ENCODE assay signal across 10 mouse cellular contexts in the genomic region with DNA sequence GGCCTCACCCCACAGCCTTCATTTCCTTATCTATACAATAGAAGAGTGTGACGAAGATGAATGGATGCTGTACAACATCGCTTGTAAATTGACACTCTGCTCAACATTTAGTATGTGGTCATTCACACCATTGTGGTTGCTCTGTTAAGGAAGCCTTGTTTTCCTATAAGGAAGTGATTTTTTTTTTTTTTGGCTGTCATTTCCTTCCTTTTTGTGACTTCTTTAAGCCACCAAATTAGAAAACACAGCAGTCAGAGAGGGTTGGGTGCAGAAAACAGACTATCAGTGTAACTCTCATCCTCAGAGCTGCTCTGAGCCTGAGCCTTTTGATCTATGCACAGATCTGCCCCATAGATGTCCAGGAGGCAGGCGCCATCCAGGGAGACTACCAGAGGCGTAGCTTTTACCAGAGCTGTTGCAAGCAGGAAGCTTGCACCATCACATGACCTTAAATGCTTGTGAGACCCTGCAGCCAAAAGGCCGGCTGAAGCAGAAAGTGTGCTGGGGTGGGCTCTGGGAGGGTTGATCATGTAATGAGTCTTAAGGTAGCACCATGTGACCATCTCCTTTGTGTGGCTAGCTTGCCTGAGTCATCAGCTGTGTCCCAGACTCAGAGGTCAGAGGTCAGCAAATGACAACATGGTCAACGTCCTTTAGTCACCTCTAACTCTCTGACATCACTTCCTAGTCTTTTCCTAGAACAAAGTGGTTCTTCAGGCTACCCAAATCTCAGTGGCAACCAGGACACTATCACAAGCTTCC. TPM values are rescaled to one million over a fixed set of nuclear protein-coding genes. Genes with fewer than 3 reads are reported as not detected.
A peak's percentile ranks its signal among the peaks of the same experiment; 100 is the strongest.
DNase-seq lines count a peak whose midpoint lies in the region; ATAC-seq and TF ChIP-seq lines count a peak whose summit lies in the region.
"Had no signal": no experiment of that assay in that cellular context is flagged by ENCODE, and none has a peak within 500 bp of the region (broad histone marks: within the 10 kb centered on the region; RNA-seq: fewer than 3 reads in every experiment).

No protein-coding gene starts in this region.

- no peak for DNase-seq in kidney, postnatal 14 days
- peak; percentile 30 for DNase-seq in CD4-positive, CD25-positive, alpha-beta regulatory T cell, adult 2 months (ENCODE audit: low read depth, low spot score)
- no peak for DNase-seq in retina, embryonic 14.5 days (ENCODE audit: low spot score)
- no peak for DNase-seq in midbrain, postnatal 0 days (ENCODE audit: low spot score)
- DNase-seq: thymus, postnatal 4 days had no signal

- no peak overlapping the region for H3K4me3 ChIP-seq in kidney, embryonic 14.5 days (ENCODE audit: low read length)
- 0 out of 2 replicates have a peak overlapping the region, but pooled peaks have one; percentile 6 for H3K4me3 ChIP-seq in brown adipose tissue, adult 24 weeks (ENCODE audit: insufficient read depth, low read depth, low read length)
- no peak overlapping the region for H3K4me3 ChIP-seq in macrophage (ENCODE audit: inconsistent target)
- H3K4me3 ChIP-seq in midbrain, postnatal 0 days (ENCODE audit: low read depth, low read length), result no peak overlapping the region
- H3K4me3 ChIP-seq: erythroblast, embryonic 14.5 days; limb, embryonic 13.5 days had no signal

- peak overlapping the region; percentile 70; the same call in 1 of the 2 replicates for H3K27ac ChIP-seq in kidney, embryonic 14.5 days (ENCODE audit: low read depth, low read length)
- peak overlapping the region; percentile 84 for H3K27ac ChIP-seq in brown adipose tissue, adult 24 weeks (replicated peaks; ENCODE audit: low read depth, low read length)
- peak overlapping the region; percentile 96 for H3K27ac ChIP-seq in macrophage
- H3K27ac ChIP-seq in midbrain, postnatal 0 days (ENCODE audit: low read depth, low read length), result no peak overlapping the region
- H3K27ac ChIP-seq: limb, embryonic 13.5 days had no signal

- peaks cover 55% of the 10 kb centered on the region for H3K79me2 ChIP-seq in macrophage (ENCODE audit: inconsistent target)

- no peaks in the 10 kb centered on the region for H3K4me1 ChIP-seq in kidney, embryonic 14.5 days (ENCODE audit: control insufficient read depth, insufficient read depth, low read length)
- H3K4me1 ChIP-seq in brown adipose tissue, adult 24 weeks (ENCODE audit: control insufficient read depth, insufficient read depth, insufficient read length, low read length), result peaks cover 26% of the 10 kb centered on the region
- H3K4me1 ChIP-seq in midbrain, postnatal 0 days (ENCODE audit: insufficient read depth, low read length), result no peaks in the 10 kb centered on the region

- H3K9me3 ChIP-seq in kidney, embryonic 14.5 days (ENCODE audit: control insufficient read depth, low read length), result no peaks in the 10 kb centered on the region
- H3K9me3 ChIP-seq in midbrain, postnatal 0 days (ENCODE audit: low read length), result no peaks in the 10 kb centered on the region
- H3K9me3 ChIP-seq: limb, embryonic 13.5 days had no signal

- H3K9ac ChIP-seq in kidney, embryonic 14.5 days (ENCODE audit: low read depth, low read length), result no peak overlapping the region
- no peak overlapping the region for H3K9ac ChIP-seq in midbrain, postnatal 0 days (replicated peaks; ENCODE audit: low read length, poor library complexity, severe bottlenecking)
- H3K9ac ChIP-seq: limb, embryonic 13.5 days had no signal

- no peak for TF ChIP-seq CTCF in midbrain, postnatal 0 days (IDR thresholded peaks at IDR 0.05)

- no peaks in the 10 kb centered on the region for H3K27me3 ChIP-seq in kidney, embryonic 14.5 days (ENCODE audit: control insufficient read depth, insufficient read depth, low read length)
- H3K27me3 ChIP-seq in midbrain, postnatal 0 days (ENCODE audit: insufficient read depth, low read length), result peaks cover 4% of the 10 kb centered on the region; the same call in 1 of the 2 replicates
- H3K27me3 ChIP-seq: limb, embryonic 13.5 days had no signal

- ATAC-seq in kidney, embryonic 14.5 days (ENCODE audit: low FRiP score, low TSS enrichment), result no peak
- ATAC-seq in midbrain, postnatal 0 days (ENCODE audit: low FRiP score), result no peak

- H3K4me2 ChIP-seq in kidney, embryonic 14.5 days (replicated peaks; ENCODE audit: low read depth, low read length), result no peak overlapping the region
- no peak overlapping the region for H3K4me2 ChIP-seq in midbrain, postnatal 0 days (ENCODE audit: low read depth, low read length, poor library complexity, severe bottlenecking)
- H3K4me2 ChIP-seq: limb, embryonic 13.5 days had no signal

- WGBS in kidney, embryonic 14.5 days, result 44% methylated on average over 6 of the region's 6 CpGs
- 0% methylated on average over 6 of the region's 6 CpGs for WGBS in macrophage (ENCODE audit: missing documents)
- 72% methylated on average over 6 of the region's 6 CpGs for WGBS in midbrain, postnatal 0 days

- H3K36me3 ChIP-seq in kidney, embryonic 14.5 days (ENCODE audit: control insufficient read depth, insufficient read depth, low read length), result no peaks in the 10 kb centered on the region
- H3K36me3 ChIP-seq in macrophage (ENCODE audit: inconsistent target), result no peaks in the 10 kb centered on the region
- no peaks in the 10 kb centered on the region for H3K36me3 ChIP-seq in midbrain, postnatal 0 days (ENCODE audit: insufficient read depth, low read length)
- H3K36me3 ChIP-seq: limb, embryonic 13.5 days had no signal

RNA-seq across cellular contexts. Expression of gene Zcchc2, which starts 9.2 kb away (rescaled TPM):
- 3.3 and 5.0 TPM in 2 replicates for polyA plus RNA-seq in kidney, embryonic 14.5 days (2014; fragmentation: Nextera tagmentation; extraction: Ambion mirVana)
- polyA plus RNA-seq in brown adipose tissue, adult 24 weeks (2012; ENCODE audit: insufficient read depth, insufficient read length, missing spikeins), result 10.2 and 12.1 TPM in 2 replicates
- total RNA-seq in macrophage (2018; cell fraction: chromatin; rRNA removed), result 100 to 1,000 TPM in 9 of 26 experiments, 10 to 100 TPM in 17; 27.4 to 263 (median 93.3) TPM
- 10 to 100 TPM; 21.1 to 83.6 (median 33.9) TPM for total RNA-seq in macrophage (2018; cell fraction: cytosol; rRNA removed)
- 100 to 1,000 TPM in 5 of 26 experiments, 10 to 100 TPM in 21; 25.7 to 238 (median 78.2) TPM for total RNA-seq in macrophage (2018; cell fraction: nucleus; rRNA removed)
- polyA plus RNA-seq in macrophage (2018), result 21.2 to 22.6 TPM (median 22.2 TPM) in 3 replicates
- 15.0 and 18.9 TPM in 2 replicates for total RNA-seq in midbrain, postnatal 0 days (2014; rRNA removed)
- polyA plus RNA-seq in midbrain, postnatal 0 days (2015; fragmentation: Nextera tagmentation; extraction: Ambion mirVana), result 2.3 and 2.7 TPM in 2 replicates
